Mouse (Mus musculus) neural tube, embryonic 11.5 days (tissue): ENCODE measurements around the gene B3glct. TPM values are rescaled to one million over a fixed set of nuclear protein-coding genes. Genes with fewer than 3 reads are reported as not detected.

Experiments
- ATAC-seq: fragments of 200-750 bp; cut with Nextera tagmentation; 2 replicates; pipeline ENCODE4 v1.8.0; 2017; ENCODE audit warnings: moderate number of reproducible peaks, mild to moderate bottlenecking, moderate TSS enrichment, moderate library complexity; ENCODE audit not compliant: insufficient read depth, low FRiP score, low TSS enrichment
- DNase-seq: peaks from one replicate; pipeline ENCODE4 v3.0.0-alpha.2; 2015; ENCODE audit warnings: low spot score
- H3K27ac ChIP-seq: fragments of 300-500 bp; sonication (generic); 2 replicates; pipeline ENCODE4 v1.5.1; 2014; ENCODE audit warnings: low read depth, mild to moderate bottlenecking, low read length
- H3K27me3 ChIP-seq: fragments of 300-500 bp; sonication (generic); 2 replicates; pipeline ENCODE4 v1.6.1; 2014; ENCODE audit warnings: mild to moderate bottlenecking, low read length, mixed read lengths; ENCODE audit not compliant: control insufficient read depth, insufficient read depth
- H3K36me3 ChIP-seq: fragments of 300-500 bp; sonication (generic); 2 replicates; pipeline ENCODE4 v1.6.1; 2014; ENCODE audit warnings: mild to moderate bottlenecking, low read length, moderate library complexity, mixed read lengths; ENCODE audit not compliant: control insufficient read depth, insufficient read depth
- H3K4me1 ChIP-seq: fragments of 300-500 bp; sonication (generic); 2 replicates; pipeline ENCODE4 v1.6.1; 2014; ENCODE audit warnings: low read length, mixed read lengths; ENCODE audit not compliant: control insufficient read depth, insufficient read depth
- H3K4me2 ChIP-seq: fragments of 300-500 bp; sonication (generic); 2 replicates; pipeline ENCODE4 v1.6.1; 2014; ENCODE audit warnings: low read depth, mild to moderate bottlenecking, moderate library complexity
- H3K4me3 ChIP-seq: fragments of 300-500 bp; sonication (generic); 2 replicates; pipeline ENCODE4 v1.5.1; 2014; ENCODE audit warnings: low read depth, low read length
- H3K9ac ChIP-seq: fragments of 300-500 bp; sonication (generic); 2 replicates; pipeline ENCODE4 v1.6.1; 2014; ENCODE audit warnings: mild to moderate bottlenecking, low read length
- H3K9me3 ChIP-seq: fragments of 300-500 bp; sonication (generic); 2 replicates; pipeline ENCODE4 v1.6.1; 2016; ENCODE audit warnings: low read length; ENCODE audit not compliant: control insufficient read depth
- WGBS: fragments of 180-500 bp; shearing (Covaris S2); extraction: QIAGEN DNeasy Blood & Tissue Kit; methylation state at CpG from one replicate; pipeline ENCODE4 v1.1.7; 2014; 5-methylcytosine and 5-hydroxymethylcytosine counted together
- polyA plus RNA-seq: library from polyadenylated mRNA; unstranded; fragments of >200 nt; fragmentation: Nextera tagmentation; extraction: Ambion mirVana; gene quantifications from 2 replicates; pipeline ENCODE4 v1.2.1, GENCODE M21; 2014

Gene B3glct
- polyA plus RNA-seq, 1 experiment from 2014 or later, result 14.8 TPM

DNA sequence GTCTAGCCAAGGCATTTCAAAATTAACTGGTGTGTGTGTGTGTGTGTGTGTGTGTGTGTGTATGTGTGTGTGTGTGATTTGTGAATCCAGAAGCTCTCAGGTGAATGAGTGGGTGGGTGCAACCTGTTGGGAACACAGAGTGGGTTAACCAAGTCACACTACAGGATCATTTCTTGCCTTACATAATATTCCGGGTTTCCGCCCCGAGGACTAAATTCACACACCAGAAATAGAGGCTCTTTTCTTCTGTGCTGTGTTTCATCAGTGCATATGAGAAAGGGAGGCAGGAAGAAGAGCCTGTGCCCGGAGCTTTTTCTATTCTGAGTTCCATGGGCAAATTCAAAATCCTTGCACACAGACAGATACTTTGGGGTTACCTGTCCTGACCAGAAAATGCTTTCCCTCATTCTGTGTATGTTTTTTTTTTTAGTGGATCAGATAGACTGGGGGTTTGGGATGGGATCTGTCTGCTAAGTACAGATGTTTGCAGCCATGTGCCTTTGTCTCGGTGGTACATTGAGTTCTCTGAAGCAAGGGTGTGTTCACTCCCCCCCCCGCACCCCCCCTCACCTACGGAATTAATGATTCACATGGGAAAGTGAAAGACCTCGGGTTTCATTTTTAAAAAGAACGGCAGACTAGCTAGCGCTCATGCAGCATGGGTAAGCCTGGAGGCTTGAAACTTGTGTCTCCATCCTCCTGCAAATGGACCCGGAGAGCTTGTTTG lies 35.1 kb upstream of the B3glct start:
- no peak for ATAC-seq
- Histone ChIP-seq H3K4me3 (no peak overlapping the region), H3K27ac (no peak overlapping the region), H3K4me2 (no peak overlapping the region), H3K9ac (no peak overlapping the region), H3K9me3 (no peaks in the 10 kb centered on the region), H3K36me3 (no peaks in the 10 kb centered on the region), H3K27me3 (no peaks in the 10 kb centered on the region), H3K4me1 (no peaks in the 10 kb centered on the region)
- WGBS, result 87% methylated on average over 11 of the region's 11 CpGs
- no peak for DNase-seq

DNA sequence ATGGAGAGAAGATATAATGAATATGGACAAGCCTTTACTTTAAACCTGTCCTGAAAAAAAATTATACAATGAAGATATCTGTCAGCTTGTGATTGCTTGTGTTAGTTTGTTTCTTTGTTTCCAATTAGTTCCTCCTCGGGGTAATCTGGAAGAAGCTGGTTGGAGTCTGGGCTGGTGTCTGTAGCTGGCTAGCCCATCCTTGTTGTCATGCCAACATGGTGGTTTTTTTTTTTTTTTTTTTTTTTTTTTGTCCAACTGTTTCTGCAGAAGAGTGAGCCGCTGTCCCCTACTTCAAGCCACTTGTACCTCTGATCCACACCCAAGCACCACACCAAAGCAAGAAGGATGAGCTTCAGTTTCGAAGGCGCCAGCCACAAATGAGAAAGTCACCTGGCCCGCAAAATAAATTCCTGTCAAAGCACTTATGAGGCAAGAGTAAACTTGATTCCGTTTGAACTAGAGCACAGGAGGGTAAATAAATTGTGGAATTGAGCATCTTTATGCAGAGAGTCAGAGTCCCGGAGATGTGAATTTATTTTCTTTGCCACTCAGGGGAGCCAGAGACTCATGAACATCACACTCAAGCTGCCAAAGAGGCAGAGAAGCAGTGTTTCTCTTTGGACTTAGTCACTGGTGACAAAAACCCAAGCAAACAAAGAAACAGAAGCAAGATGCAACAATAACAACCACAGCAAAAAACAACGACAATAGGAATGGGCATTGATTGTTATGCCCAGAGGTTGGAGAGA lies 30.5 kb upstream of the B3glct start:
- Histone ChIP-seq H3K27me3 (no peaks in the 10 kb centered on the region), H3K4me2 (no peak overlapping the region), H3K9ac (no peak overlapping the region), H3K4me3 (no peak overlapping the region), H3K27ac (no peak overlapping the region), H3K4me1 (no peaks in the 10 kb centered on the region), H3K36me3 (no peaks in the 10 kb centered on the region), H3K9me3 (no peaks in the 10 kb centered on the region)
- WGBS, result 72% methylated on average over 8 of the region's 8 CpGs
- DNase-seq, result no peak
- ATAC-seq, result no peak

DNA sequence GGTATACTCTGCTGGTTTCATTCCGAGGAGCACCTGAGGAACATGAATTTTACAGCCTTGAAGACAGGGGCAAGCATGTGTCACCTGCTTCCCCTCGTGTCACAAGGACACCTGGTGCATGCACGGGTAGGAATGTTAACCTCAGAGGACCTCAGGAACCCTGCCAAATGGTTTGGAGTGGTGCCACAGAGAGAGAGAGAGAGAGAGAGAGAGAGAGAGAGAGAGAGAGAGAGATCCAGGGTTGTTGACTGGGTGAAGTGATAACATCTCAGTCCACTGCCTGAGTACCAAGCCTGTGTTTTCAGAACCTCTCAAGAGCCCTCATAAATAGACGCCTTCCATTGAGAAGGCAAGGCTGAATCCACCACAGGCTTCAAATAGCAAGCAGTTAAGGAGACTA lies 29.8 kb upstream of the B3glct start:
- ATAC-seq, result no peak
- H3K36me3 ChIP-seq, result no peaks in the 10 kb centered on the region
- H3K4me3 ChIP-seq, result no peak overlapping the region
- no peak for DNase-seq
- no peaks in the 10 kb centered on the region for H3K9me3 ChIP-seq
- WGBS, result 69% methylated on average over 4 of the region's 4 CpGs
- H3K9ac ChIP-seq, result no peak overlapping the region
- no peaks in the 10 kb centered on the region for H3K27me3 ChIP-seq
- H3K4me2 ChIP-seq, result no peak overlapping the region
- no peaks in the 10 kb centered on the region for H3K4me1 ChIP-seq
- no peak overlapping the region for H3K27ac ChIP-seq

- H3K4me1 ChIP-seq, result no peaks in the 10 kb centered on the region
- WGBS, result 81% methylated on average over 6 of the region's 6 CpGs
- H3K36me3 ChIP-seq, result no peaks in the 10 kb centered on the region
- no peak for DNase-seq
- H3K4me3 ChIP-seq, result no peak overlapping the region
- no peak for ATAC-seq
- no peaks in the 10 kb centered on the region for H3K9me3 ChIP-seq
- H3K27me3 ChIP-seq, result no peaks in the 10 kb centered on the region
- H3K4me2 ChIP-seq, result no peak overlapping the region
- H3K9ac ChIP-seq, result no peak overlapping the region
- H3K27ac ChIP-seq, result no peak overlapping the region
Observed at GRCm38 (mm10) chr5:149648895-149649406, 29.1 kb upstream of the B3glct start.

DNA sequence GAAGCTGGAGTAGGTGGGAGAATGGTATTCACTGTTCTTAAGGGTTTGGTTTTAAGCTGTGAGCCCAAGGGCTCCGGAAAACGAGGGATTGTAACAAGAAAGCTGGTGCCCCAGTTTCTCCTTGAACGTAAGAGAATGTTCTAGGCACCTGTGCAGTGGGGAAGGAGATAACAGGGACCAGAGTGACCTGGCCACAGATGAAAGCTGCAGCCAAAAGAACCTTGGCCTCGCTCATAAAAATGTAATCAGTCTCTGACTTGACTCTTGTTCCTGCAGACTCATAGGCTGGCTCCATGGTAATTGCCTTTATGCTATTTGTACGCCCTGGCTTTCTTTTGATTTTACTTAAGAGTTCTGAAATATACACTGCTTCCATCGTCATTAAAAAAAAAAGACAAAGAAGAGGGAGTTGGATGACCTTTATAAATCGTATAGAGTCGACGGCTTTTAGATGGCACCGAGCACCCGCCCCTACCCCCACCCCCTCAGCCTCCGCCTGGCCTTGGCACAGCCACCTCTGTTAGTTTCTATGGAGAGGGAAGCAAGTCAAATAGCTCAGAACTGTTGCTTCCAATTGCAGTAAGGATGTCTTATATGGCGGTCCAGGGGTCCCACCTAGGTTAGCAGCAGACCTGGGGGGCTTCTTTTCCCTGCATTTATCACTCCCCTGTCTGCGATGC lies 28.4 kb upstream of the B3glct start:
- Histone ChIP-seq H3K27me3 (no peaks in the 10 kb centered on the region), H3K9ac (no peak overlapping the region), H3K4me1 (no peaks in the 10 kb centered on the region), H3K27ac (no peak overlapping the region), H3K9me3 (no peaks in the 10 kb centered on the region), H3K4me2 (no peak overlapping the region), H3K36me3 (no peaks in the 10 kb centered on the region), H3K4me3 (no peak overlapping the region)
- WGBS, result 80% methylated on average over 14 of the region's 14 CpGs
- DNase-seq (no peak), ATAC-seq (no peak)

GRCm38 (mm10) chr5:149650179-149650553 lies 27.9 kb upstream of the B3glct start:
- Histone ChIP-seq H3K36me3 (no peaks in the 10 kb centered on the region), H3K27ac (no peak overlapping the region), H3K4me2 (no peak overlapping the region), H3K9me3 (no peaks in the 10 kb centered on the region), H3K9ac (no peak overlapping the region), H3K4me3 (no peak overlapping the region), H3K4me1 (no peaks in the 10 kb centered on the region), H3K27me3 (no peaks in the 10 kb centered on the region)
- 81% methylated on average over 4 of the region's 4 CpGs for WGBS
- ATAC-seq, result no peak
- DNase-seq, result no peak

DNA sequence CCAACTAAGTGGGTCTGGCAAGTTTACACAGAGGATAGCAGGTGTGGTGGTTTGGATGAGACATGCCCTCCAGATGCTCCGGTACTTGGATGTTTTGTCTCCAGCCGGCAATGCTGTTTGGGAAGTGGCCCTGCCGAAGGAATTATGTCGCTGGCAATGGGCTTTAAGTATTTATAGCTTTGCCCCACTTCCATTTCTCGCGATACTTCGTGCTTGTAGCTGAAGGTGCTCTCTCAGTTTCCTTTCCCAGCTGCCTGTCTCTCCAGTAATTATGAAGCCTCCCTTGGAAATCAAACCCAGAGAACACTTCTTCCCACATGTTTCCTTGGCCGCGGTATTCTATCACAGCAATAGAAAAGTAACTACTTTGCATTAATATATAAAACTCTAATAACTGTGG lies 22.4 kb upstream of the B3glct start:
- Histone ChIP-seq H3K27ac (no peak overlapping the region), H3K4me1 (no peaks in the 10 kb centered on the region), H3K4me2 (no peak overlapping the region), H3K9ac (no peak overlapping the region), H3K27me3 (no peaks in the 10 kb centered on the region), H3K9me3 (no peaks in the 10 kb centered on the region), H3K4me3 (no peak overlapping the region), H3K36me3 (no peaks in the 10 kb centered on the region)
- DNase-seq, result no peak
- ATAC-seq, result no peak
- 88% methylated on average over 9 of the region's 9 CpGs for WGBS

DNA sequence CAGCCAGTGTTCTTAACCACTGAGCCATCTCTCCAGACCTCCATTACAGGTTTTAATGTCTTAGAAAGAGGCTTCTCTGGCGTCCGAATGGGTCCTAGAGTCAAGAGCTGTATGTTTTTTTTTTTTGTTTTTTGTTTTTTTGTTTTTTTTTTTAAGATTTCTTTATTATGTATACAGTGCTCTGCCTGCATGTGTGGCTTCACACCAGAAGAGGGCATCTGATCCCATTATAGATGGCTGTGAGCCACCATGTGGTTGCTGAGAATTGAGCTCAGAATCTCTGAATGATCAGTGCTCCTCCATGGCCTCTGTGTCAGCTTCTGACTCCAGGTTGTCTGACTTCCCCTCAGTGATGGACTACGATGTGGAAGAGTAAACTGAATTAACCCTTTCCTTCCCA lies 20.0 kb upstream of the B3glct start:
- no peaks in the 10 kb centered on the region for H3K27me3 ChIP-seq
- no peak overlapping the region for H3K4me2 ChIP-seq
- no peak overlapping the region for H3K4me3 ChIP-seq
- H3K9ac ChIP-seq, result no peak overlapping the region
- 65% methylated on average over 3 of the region's 3 CpGs for WGBS
- H3K9me3 ChIP-seq, result 0 out of 2 replicates have a peak, but pooled peaks cover 2% of the 10 kb centered on the region
- H3K4me1 ChIP-seq, result no peaks in the 10 kb centered on the region
- ATAC-seq, result no peak
- H3K27ac ChIP-seq, result no peak overlapping the region
- no peaks in the 10 kb centered on the region for H3K36me3 ChIP-seq
- no peak for DNase-seq
